Mouse (Mus musculus) lung, adult 2 months (tissue): Measurements from ENCODE around the gene Fyttd1. TPM values are rescaled to one million over a fixed set of nuclear protein-coding genes. Genes with fewer than 3 reads are reported as not detected.
"Not testable (repeated sequence)": the region's sequence is repeated elsewhere in the genome, so short reads cannot be mapped to it uniquely, and the experiment has no call there.

Experiments used
- DNase-seq: peaks from one replicate; pipeline ENCODE4 v3.0.0; 2022
- H3K4me1 ChIP-seq: fragments of 200-500 bp; 2 replicates; pipeline ENCODE4 v1.6.1; 2011; ENCODE audit warnings: low read length; ENCODE audit not compliant: control insufficient read depth, insufficient read depth
- H3K4me3 ChIP-seq: fragments of 200-500 bp; replicated peaks from 2 replicates; pipeline ENCODE3; 2011; ENCODE audit warnings: low read depth, mild to moderate bottlenecking, control low read depth, low read length; ENCODE audit errors: extremely low read depth
- CTCF ChIP-seq: fragments of 200-500 bp; IDR thresholded peaks from 2 replicates; pipeline ENCODE4 v1.5.1; 2011; ENCODE audit warnings: mild to moderate bottlenecking, low read length, control low read depth; ENCODE audit not compliant: insufficient read depth
- POLR2A ChIP-seq: fragments of 200-500 bp; IDR thresholded peaks from 2 replicates; pipeline ENCODE4 v1.6.1; 2011; ENCODE audit warnings: low read depth, mild to moderate bottlenecking, control low read depth, low read length, borderline replicate concordance; ENCODE audit errors: extremely low read depth
- WGBS: fragments of 180-500 bp; shearing (Covaris S2); methylation state at CpG from one replicate; pipeline ENCODE4 v1.1.7; 2018; 5-methylcytosine and 5-hydroxymethylcytosine counted together
- polyA plus RNA-seq: library from polyadenylated mRNA; depleted of rRNA; stranded (reverse); fragments of >200 nt; gene quantifications from 2 replicates; pipeline ENCODE4 v1.2.3, GENCODE M21; 2012

The Fyttd1 gene
- polyA plus RNA-seq, 1 experiment = 8.9 TPM

- TF ChIP-seq CTCF = no peak
- TF ChIP-seq POLR2A = no peak
- no peak overlapping the region for H3K4me3 ChIP-seq
- WGBS = 47% methylated on average over 12 of the region's 12 CpGs
- H3K4me1 ChIP-seq = peaks cover 5% of the 10 kb centered on the region
- peak; percentile 38 for DNase-seq
These were observed 18.3 kb upstream of the Fyttd1 start for GRCm38 (mm10) chr16:32858771-32859636.

DNA sequence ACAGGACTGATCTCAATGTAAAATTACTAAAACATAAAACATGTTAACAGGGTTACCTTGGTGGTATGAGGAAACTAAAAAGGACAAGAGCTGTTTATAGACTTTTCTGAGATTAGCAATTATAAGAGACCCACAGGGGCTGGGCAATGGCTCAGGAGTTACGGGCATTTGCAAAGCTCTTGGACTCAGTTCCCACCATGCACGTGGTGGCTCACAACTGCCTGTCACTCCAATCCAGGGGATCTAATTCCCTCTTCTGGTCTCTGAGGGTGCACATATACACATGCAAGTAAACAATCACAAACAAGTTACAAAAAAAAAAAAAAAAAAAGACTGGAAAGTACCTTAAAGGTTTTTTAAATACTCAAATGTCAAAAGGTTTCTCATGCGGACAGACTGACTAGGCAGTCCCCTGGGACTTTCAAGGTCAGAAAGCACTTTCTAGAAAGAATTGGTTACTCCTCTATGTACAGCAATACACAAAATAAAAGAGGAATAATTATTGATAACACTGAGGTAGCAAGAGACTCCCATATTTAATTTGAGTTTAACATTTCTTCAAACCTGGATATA, 15.4 kb upstream of the Fyttd1 start:
- no peak overlapping the region for H3K4me3 ChIP-seq
- H3K4me1 ChIP-seq = peaks cover 12% of the 10 kb centered on the region
- 87% methylated on average over 3 of the region's 3 CpGs for WGBS

DNA sequence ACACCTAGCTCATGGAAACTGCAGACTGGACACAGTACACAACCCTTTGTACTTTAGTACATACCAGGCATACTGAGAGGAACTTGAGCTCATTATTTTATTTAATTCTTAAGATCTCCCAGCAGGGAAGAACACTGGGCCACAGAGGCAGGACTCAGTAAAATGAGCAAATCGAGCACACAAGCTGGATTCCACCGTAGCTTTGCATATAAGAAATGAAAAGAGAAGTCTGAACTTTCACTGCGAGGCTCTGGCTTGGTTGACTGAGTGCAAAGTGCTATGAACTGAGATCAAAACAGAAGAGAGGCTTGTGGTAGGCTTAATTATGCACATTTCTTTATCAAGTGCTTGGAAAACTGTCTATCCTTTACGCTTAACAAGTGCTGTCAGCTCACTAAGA, 11.9 kb upstream of the Fyttd1 start:
- WGBS = 72% methylated on average over 4 of the region's 4 CpGs
- Histone ChIP-seq H3K4me1 (peaks cover 16% of the 10 kb centered on the region), H3K4me3 (no peak overlapping the region)
- TF ChIP-seq POLR2A = no peak
- TF ChIP-seq CTCF = no peak
- no peak for DNase-seq

More for the DNA sequence above, 15.4 kb upstream of the Fyttd1 start:
- TF ChIP-seq POLR2A (no peak), CTCF (no peak)
- DNase-seq = no peak

DNA sequence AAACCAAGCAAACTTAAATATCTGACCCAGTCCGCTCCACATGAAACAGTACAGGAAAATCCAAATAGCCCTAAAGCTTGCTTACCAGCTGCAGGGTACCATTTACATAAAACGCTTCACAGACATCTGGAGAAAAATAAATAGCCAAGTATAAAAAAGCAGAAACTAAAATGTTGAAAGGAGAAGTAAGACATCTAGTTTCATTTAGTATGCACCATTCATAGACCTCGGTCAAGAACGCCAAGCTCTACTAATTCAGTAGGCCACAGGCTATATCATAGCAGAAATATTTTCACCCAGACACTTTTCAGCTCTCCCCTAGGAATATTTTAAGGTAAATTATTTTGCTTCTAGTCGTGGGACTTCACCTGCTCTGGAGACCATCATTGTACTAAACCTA, 10.6 kb upstream of the Fyttd1 start:
- Histone ChIP-seq H3K4me1 (peaks cover 16% of the 10 kb centered on the region), H3K4me3 (no peak overlapping the region)
- no peak for DNase-seq
- 73% methylated on average over 5 of the region's 5 CpGs for WGBS
- TF ChIP-seq POLR2A = no peak
- TF ChIP-seq CTCF = no peak

GRCm38 (mm10) chr16:32867919-32868552, 9.3 kb upstream of the Fyttd1 start:
- peak overlapping the region; percentile 86 for H3K4me3 ChIP-seq
- TF ChIP-seq CTCF (no peak), POLR2A (peak; percentile 76; the same call in 1 of the 2 replicates)
- H3K4me1 ChIP-seq = peaks cover 16% of the 10 kb centered on the region
- under 1% methylated on average over 35 of the region's 35 CpGs for WGBS
- peak; percentile 87 for DNase-seq

GRCm38 (mm10) chr16:32870231-32870630, 7.1 kb upstream of the Fyttd1 start:
- WGBS = 72% methylated on average over 5 of the region's 5 CpGs
- DNase-seq = no peak
- TF ChIP-seq POLR2A = no peak
- no peak for TF ChIP-seq CTCF
- Histone ChIP-seq H3K4me3 (no peak overlapping the region), H3K4me1 (peaks cover 11% of the 10 kb centered on the region)

GRCm38 (mm10) chr16:32873366-32873765, 3.9 kb upstream of the Fyttd1 start:
- TF ChIP-seq POLR2A (no peak), CTCF (no peak)
- H3K4me3 ChIP-seq = no peak overlapping the region
- DNase-seq = no peak
- H3K4me1 ChIP-seq = peaks cover 4% of the 10 kb centered on the region; the same call in 1 of the 2 replicates
- 41% methylated on average over 3 of the region's 3 CpGs for WGBS

DNA sequence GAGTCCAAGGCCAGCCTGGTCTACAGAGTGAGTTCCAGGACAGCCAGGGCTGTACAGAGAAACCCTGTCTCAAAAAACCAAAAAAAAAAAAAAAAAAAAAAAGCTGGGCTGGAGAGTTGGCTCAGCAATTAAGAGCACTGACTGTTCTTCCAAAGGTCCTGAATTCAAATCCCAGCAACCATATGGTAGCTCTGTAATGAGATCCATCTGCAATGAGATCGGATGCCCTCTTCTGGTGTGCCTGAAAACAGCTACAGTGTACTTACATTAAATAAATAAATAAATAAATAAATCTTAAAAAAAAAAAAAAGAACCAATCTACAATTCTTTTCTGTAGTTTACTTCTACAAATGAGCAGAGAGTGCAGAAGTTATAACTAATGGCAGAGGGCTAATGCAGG, 2.0 kb upstream of the Fyttd1 start:
- WGBS = 69% methylated on average over 1 of the region's 1 CpGs
- H3K4me3 ChIP-seq, DNase-seq, H3K4me1 ChIP-seq: not testable (repeated sequence)

DNA sequence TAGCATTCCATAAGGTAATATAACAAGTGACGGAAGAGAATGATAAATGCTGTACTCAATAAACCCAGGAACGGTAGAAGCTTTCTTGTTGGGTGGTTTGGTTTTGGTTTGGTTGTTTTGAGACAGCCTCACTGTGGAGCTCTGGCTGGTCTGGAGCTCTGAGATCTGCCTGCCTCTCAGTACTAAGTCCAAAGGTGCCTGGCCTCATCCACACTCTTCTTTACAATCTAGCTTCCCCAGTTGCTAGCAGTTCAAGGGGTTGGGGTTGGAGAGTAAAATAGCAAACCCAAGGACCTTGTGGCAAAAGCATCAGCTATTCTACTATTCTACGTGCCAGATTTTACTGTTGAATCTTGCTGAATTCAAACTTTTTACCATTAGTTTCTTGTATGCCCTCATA, 1.5 kb upstream of the Fyttd1 start:
- no peak for DNase-seq
- TF ChIP-seq POLR2A (no peak), CTCF (no peak)
- 88% methylated on average over 3 of the region's 3 CpGs for WGBS
- H3K4me1 ChIP-seq = peaks cover 6% of the 10 kb centered on the region; the same call in 1 of the 2 replicates
- H3K4me3 ChIP-seq = no peak overlapping the region
